Mouse (Mus musculus) brain, embryonic 14.5 days (tissue): ENCODE measurements around the gene Sbpl.
"Not testable (repeated sequence)": the region's sequence is repeated elsewhere in the genome, so short reads cannot be mapped to it uniquely, and the experiment has no call there.

Experiments used
- CTCF ChIP-seq: fragments of 200-500 bp; IDR thresholded peaks from 2 replicates; pipeline ENCODE4 v1.5.1; 2012; ENCODE audit warnings: inconsistent platforms, mild to moderate bottlenecking, moderate library complexity, borderline replicate concordance; ENCODE audit not compliant: insufficient read depth, insufficient read length; ENCODE audit errors: extremely low read depth
- POLR2A ChIP-seq: fragments of 200-500 bp; IDR thresholded peaks from 2 replicates; pipeline ENCODE4 v1.6.1; 2012; ENCODE audit warnings: mild to moderate bottlenecking, inconsistent platforms, borderline replicate concordance; ENCODE audit not compliant: poor library complexity, insufficient read depth, insufficient read length, severe bottlenecking; ENCODE audit errors: extremely low read depth

DNA sequence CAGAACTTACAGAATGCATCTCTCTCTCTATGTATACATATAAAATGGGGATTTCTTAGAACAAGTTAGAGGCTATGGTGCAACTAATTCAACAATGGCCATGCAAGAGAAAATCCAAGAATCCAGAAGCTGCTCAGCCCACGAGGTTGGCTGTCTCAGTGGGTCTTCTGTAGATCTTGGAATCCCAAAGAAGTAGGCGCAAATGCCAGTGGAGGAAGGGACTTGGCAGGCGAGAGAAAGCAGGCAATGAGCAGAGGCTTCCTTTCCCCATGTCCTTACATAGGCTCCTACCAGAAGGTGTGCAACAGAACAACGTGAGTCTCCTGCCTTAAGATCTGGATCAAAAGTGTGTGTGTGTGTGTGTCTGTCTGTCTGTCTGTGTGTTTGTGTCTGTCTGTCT lies 7.6 kb downstream of the Sbpl start:
- not testable (repeated sequence) for TF ChIP-seq CTCF, POLR2A
